Mouse (Mus musculus): ENCODE results near the gene Myo6.

Gene Myo6

GRCm38 (mm10) chr9:80241719-80242118, 76.9 kb downstream of the Myo6 start:
- DNase-seq = no peak

- peak; percentile 6 for DNase-seq
Measured at GRCm38 (mm10) chr9:80252146-80252545, 87.3 kb downstream of the Myo6 start.

- DNase-seq = no peak
Measured at GRCm38 (mm10) chr9:80253241-80253640, 88.4 kb downstream of the Myo6 start.

GRCm38 (mm10) chr9:80256561-80256960, 91.7 kb downstream of the Myo6 start:
- no peak for DNase-seq

- DNase-seq = peak; percentile 55
Measured at GRCm38 (mm10) chr9:80258396-80258795, 93.6 kb downstream of the Myo6 start.

- no peak for DNase-seq
Measured at GRCm38 (mm10) chr9:80260905-80261304, 96.1 kb downstream of the Myo6 start.

DNA sequence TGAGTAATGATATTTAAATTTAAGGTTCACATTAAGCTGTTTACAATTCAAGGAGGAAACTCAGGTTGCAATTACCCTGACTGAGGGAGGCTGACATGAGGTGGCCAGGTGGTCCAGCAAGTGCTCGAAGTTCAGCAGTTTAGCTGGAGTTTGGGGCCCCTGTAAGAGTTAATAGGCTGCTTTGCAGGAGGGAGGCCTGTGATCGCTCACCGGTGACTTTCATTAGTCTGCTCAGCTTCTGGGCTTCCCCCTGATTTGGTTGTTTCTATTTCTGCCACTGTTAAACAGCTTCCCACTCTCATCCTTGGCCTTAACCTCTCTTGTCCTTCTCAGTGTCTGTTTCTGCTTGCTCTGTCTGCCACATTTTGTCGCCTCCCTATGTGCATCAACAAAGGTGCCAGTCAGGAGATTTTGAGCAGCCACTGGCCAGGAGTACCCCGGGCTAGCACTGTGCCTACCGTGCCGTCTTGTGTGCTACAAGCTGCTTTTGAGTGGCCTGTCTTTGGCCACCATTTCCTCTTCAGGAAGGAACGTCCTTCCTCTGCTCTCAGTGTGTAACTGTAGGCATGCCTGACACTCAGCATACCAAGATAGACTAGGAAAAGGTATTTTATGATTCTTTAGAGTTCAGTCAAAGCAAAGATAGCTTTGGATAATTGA, 97.7 kb downstream of the Myo6 start:
- peak; percentile 14 for DNase-seq

DNA sequence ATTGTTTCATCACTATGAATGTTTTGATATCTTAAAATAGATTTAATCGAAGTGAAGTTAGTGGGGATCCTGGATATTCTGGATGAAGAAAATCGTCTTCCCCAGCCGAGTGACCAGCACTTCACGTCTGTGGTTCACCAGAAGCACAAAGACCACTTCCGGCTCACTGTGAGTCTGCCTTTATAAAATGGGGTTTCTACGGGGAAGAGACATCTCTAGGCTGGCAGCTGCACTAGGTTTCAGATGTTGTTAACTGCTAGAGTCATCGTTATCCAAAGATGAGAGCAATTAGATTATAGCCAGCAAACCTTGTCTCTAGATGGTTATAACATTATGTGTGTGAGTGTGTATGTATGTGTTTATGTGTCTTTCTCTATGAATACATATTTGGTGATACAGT, 101.3 kb downstream of the Myo6 start:
- peak; percentile 33 for DNase-seq

GRCm38 (mm10) chr9:80266507-80266906, 101.7 kb downstream of the Myo6 start:
- peak; percentile 70 for DNase-seq

DNA sequence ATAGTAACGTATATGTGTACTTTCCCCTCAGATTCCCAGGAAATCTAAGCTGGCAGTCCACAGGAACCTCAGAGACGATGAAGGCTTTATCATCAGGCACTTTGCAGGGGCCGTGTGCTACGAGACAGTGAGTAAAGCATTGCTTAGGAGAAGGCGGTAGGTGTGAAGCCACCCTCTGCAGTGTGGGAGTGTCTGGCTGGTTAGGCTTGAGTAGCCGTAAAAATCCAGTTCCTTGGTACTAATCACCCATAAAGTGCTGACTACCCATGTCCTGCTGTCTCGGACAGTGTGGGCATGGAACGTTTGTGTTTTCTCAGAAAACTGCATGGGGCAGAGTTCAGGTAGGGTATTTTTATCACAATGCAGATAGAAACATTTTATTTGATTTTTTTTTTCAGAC, 104.8 kb downstream of the Myo6 start:
- no peak for DNase-seq

DNA sequence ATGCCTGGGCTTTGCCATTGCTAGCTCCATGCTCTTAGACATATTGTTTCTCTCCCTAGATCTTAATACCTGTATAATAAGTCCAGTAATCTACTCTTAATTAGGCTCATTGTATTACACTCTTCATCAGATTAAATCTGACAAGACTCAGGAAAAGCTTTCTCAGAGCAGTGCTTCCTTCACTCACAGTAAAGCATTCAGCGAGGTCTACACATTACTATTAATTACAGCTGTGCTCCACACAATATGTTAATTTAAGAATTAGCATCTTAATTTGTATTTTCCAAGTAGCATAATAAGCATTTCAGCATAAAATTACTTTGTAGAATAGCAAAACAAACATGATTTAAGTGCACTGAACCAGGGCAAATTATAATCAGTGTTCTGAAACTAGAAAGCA, 108.1 kb downstream of the Myo6 start:
- no peak for DNase-seq

DNA sequence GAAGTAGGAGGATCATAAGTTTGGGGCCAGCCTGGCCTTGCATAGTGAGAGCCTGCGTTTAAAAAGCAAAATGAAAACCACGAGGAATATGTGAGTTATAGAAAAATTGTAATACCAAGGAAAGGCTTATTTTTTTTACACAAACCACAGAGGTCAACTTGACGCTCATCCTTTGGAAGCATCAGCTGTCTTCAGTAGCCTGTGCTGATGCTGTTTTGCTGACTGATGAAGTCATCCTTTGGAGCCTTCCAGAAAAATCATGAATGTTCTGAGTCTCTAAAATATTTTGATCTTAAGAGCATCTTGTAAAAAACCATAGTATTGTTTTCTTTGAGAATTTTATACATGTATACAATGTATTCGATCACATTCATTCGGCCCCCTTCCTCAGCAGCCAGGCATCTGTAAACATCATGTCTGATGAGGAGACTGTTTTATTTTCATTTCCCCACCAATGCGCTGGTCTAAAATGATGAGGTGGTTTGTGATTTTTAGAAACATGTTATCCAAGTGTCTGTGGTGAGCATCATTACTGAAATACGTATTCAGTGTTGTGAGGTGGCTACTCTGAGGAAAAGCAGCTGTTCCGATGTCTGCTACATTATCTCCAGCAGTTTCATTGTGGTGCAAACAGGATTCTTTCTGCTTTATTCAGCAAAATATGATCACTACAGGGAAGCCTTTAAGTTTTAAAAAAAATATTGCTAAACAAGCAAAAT, 110.4 kb downstream of the Myo6 start:
- no peak for DNase-seq

DNA sequence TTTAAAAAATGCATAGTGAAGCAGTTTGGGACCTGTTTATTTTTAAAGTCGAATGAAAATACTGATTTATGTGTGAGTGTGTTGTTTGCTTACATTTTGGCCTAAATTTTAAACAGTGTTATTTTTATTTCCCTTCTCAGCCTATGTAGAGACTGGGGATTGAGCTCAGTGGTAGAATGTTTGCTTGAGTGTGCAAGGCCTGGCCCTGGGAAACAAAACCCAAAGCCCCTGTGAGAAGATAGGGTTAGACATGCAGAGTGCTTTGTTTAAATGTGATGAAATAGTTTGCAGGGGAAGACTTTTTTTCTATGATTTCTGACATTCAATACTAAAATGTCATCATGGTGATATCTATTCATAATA, 110.9 kb downstream of the Myo6 start:
- DNase-seq = no peak

DNA sequence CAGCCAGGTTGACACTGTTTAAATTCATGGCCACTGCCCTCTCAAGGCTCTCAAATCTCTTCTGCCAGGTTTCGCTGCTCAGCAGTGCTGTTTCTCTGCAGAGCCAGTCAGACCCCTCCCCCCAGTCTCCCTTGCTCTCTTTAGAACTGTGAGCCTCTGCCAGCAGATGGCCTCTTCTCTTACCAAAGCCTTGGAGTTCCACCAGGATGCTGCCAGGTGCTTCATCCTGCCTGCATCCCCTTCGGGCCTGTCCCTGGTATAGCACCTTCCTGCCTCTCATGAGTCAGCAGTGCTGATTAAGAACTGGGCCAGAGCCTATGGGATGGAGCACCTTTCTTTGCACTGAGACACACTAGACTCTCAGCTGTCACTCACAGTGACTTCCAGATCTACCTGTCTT, 112.3 kb downstream of the Myo6 start:
- DNase-seq = no peak

GRCm38 (mm10) chr9:80277770-80278169, 112.9 kb downstream of the Myo6 start:
- no peak for DNase-seq

DNA sequence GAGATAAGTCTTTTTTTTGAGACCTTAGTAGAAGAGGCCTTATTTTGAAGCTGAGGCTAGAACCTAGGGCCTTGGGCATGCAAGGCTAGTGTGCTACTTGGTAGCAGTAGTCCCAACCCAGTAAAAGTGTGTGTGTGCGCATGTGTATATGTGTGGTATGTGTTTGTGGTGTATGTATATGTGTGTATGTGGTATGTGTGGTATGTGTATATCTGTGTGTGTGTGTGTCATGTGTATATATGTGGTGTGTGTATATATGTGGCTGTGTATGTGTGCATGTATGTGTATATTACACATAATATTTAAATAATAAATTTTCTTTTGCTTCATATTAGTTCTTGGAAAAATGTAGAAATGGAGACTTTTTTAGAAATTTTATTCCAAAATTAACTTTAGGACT, 115.9 kb downstream of the Myo6 start:
- no peak for DNase-seq

DNA sequence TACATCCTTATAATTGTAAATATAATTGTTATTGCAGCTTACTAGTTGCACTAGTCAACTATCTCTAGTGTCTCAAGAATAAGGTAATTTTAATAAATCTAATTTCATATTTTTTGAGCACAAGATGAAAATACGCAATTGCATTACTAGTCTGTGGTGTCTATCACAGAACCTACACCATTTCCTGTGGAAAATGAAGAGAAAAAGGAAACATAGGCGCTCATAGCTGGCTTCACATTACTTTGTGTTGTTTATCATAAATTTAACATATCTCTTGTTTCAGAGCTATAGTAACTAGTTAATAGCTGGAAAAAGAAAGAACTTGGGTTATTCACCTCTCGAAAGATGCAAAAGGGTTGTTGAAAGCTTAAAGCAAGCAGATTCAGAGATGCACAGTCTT, 117.6 kb downstream of the Myo6 start:
- no peak for DNase-seq

GRCm38 (mm10) chr9:80284539-80285174, 119.8 kb downstream of the Myo6 start:
- DNase-seq = no peak

DNA sequence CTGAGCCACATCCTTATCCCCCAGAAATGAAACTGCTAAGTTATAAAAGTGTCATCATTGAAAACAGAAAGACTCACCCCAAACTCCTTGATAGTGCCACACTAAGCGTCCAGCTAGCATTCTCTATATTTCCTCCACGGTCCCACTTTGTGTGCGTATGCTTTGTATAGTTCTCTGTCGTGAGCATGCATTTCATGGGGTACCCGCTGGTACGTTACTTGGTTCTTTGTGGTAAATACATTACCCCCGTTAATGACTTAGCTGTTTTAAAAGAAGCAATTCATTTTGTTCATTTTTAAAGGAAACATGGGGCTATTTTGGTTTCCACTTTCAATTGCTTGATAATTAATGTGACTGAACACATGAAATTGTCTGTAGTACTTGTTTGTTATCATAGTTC, 122.0 kb downstream of the Myo6 start:
- DNase-seq = no peak

DNA sequence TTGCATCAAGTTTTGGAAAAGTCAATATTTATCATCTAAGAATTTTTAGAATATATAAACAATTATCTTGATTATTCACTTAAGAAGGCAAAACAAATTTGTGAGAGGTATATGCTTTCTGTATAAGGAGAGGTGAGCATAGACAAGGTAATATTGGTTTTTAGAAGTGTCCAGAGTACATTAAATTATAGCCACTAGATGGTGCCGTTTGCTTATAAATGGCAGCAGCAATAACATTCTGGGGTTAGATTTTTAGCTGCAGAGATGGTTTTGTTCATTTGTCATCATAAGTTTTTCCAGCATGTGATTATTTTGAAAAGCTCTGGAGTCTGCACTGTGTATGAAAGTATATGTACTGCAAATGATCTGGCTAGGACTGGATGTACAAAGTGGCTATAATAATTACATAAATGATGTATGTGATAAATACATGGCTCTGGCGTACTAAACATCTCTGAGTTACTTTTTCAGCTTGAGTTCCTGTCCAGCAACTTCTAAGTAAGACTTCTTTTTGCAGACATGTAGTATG, 128.3 kb downstream of the Myo6 start:
- DNase-seq = no peak

DNA sequence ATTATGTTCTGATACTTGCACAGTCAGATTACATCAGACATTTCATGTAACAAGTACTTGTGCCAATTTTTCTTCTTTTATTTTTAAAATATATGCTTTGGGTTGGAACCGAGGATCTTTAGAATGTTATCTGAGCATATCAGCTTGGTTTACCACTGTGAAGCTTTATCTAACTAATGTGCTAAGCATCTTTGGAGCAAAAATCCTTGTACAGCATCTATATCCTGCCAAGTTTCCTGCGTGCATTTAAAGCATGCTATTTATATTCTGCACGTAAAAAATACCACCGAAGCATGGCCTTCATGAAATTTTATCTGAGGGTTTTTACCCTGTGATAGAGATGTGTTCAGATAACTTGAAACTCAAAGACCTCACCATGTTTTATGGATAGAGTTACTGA, 131.3 kb downstream of the Myo6 start:
- no peak for DNase-seq

DNA sequence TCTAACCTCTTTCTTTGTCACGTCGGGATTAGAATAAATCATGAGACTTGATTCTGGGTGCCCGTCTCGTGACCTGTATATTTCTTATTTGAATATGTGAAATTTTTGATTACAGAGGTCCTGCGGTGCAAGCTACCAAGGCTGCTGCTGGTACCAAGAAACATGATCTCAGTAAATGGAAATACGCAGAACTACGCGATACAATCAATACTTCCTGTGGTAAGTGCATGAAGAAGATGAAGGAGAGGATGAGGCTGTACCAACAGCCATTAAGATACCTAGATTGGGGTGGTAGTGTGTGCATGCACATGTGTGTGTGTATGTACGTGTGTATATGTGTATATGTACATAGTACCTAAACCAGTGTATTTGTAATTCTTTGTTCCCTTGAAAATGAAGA, 134.2 kb downstream of the Myo6 start:
- no peak for DNase-seq

GRCm38 (mm10) chr9:80303518-80303917, 138.7 kb downstream of the Myo6 start:
- DNase-seq = peak; percentile 19

DNA sequence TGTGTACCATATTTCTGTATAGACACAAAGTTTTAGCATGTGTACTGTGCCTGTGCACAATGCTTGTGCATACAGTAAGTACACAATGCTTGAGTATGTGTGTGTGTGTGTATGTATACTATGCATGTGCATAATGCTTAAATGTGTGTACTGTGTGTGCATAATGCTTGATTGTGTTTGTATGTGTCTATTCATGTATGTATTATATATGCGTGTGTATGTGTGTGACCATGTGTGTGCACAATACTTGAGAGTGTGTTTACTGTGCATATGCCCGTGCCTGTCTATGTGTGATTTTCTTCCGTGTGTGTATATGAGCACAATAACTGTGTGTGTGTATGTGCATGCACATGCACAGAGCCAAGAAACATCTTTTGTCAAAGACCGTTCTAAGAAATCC, 141.6 kb downstream of the Myo6 start:
- no peak for DNase-seq
